Mouse (Mus musculus) spleen, postnatal 14 days (tissue): ENCODE measurements around the gene Usf3.

Experiments used
- DNase-seq, 2 experiments: peaks; one replicate each; pipeline ENCODE4 v3.0.0; 2021 to 2022; ENCODE audit warnings: low spot score in 2 of 2

Usf3 gene

GRCm38 (mm10) chr16:44173966-44174530 lies 1.0 kb downstream of the Usf3 start:
- no peak for DNase-seq

GRCm38 (mm10) chr16:44175001-44175400 lies 2.0 kb downstream of the Usf3 start:
- no peak for DNase-seq

GRCm38 (mm10) chr16:44176511-44176910 lies 3.5 kb downstream of the Usf3 start:
- DNase-seq, result no peak

GRCm38 (mm10) chr16:44178555-44178954 lies 5.5 kb downstream of the Usf3 start:
- DNase-seq, result no peak

DNA sequence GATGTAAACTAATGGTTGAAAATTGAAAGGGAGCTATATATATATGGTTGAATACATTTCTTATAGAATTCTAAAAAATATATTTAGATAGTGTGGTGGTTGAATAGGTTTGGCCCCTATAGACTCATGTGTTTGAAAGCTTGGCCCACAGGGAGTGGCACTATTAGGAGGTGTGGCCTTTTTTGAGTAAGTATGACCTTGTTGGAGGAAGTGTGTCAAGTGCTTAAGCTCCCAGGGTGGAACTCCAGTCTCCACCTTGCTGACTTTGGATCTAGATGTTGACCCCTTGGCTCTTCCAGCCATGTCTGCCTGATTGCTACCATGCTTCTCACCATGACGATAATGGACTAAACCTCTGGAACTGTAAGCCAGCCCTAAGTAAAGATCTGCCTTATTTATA lies 9.6 kb downstream of the Usf3 start:
- DNase-seq, result no peak

DNA sequence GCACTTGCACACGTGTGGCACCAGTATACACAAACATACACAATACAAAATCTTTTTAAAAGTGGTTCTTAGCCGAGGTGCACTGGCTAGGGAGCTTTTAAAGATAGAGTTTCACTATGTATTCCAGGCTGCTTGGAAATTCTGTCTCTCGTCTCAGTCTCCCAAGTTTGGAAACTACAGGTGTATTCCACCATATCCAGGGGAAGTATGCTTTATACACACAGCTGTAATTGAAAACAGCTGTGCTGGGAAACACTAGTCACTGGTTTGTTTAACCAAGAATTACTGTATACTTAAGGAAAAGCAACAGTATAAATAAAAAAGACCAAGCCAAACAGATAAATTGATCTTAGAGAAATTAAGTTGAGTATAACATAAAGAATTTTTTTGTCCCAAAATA lies 11.7 kb downstream of the Usf3 start:
- no peak for DNase-seq

DNA sequence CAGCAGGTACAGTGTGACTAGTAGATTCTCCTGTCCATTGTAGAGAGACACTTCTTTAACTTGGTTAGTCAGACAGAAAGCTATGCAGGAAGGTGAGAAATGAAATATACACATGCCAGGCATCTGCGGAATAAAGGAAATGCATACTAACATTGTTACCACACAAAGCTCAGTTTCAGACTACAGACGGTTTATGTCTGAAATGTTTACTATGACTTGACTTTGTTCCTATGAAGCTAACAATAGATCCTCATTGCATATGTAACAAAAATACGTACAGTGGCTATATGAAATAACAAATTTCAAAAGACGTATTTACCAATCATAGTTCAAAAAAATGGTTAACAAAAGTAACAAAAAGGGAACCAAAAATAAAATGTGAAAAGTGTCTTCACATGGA lies 14.1 kb downstream of the Usf3 start:
- DNase-seq, result no peak

GRCm38 (mm10) chr16:44188766-44189165 lies 15.7 kb downstream of the Usf3 start:
- no peak for DNase-seq

GRCm38 (mm10) chr16:44190032-44190431 lies 17.0 kb downstream of the Usf3 start:
- DNase-seq, result no peak

DNA sequence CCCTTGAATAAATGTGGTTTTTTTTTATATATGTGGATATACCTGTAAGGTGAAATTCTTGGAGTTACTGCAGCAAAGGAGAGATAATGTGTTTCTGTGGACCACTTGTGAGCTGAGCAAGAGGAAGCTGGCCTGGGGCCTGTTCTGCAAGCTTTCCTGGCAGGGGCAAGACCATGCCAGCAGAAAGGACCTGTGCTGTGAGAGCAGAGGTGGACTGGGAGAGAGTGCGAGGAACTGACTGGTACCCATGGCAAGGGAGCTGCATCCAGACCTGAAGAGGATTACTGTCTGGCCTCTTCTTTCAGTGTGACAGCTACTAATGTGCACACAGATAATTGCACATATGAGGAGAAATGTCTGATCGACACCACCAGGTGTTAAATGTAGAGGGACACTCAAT lies 17.9 kb downstream of the Usf3 start:
- DNase-seq, result no peak

DNA sequence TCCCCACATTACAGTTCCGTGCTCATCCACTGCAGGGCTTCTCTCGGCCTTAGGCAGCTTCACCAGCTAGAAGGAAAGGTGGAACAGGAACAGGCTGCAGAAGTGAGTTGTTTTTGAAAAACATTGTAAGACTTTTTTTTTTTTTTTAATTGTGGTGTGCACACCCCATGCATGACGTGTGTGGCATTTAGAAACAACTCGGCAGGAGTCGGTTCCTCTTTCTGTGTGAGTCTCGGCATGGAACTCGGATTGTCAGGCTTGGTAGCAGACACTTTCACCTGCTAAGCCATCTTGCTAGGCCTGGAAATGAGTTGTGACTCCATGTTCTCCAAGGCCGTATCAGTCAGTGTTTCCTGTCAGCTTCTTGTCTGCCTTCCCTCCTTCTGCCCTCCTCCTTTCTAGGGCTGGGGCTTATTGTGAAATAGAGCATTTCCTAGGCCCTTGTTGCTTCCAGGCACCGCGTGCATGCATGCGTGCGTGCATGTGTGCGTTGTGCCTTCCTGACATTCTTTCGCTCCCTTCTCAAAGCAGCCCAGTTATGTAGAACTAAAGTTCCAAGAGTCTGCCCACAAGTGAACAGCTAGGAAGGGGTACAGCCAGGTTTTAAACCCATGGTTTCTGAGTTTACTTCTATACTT lies 26.1 kb downstream of the Usf3 start:
- DNase-seq, result peak in 1 of 2 experiments; percentile 24

DNA sequence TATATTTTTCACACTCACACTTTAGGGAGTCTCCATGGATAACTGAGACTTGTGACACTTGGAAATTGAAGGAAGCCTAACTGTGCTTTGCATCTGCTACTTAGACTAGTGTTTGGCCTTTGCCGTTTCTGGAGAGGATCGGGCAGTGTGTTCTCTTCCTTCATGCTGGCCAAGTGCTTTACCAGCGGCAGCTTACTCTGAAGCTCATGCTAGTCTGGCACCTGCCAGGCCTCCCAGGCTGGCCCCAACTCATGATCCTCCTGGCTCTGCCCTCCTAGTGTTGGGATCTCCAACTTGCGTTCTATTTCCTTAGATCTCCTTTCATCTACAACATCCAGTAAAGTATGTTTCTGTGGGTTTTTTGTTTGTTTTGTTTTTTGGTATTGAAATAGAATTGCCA lies 27.1 kb downstream of the Usf3 start:
- no peak for DNase-seq

GRCm38 (mm10) chr16:44204331-44204730 lies 31.3 kb downstream of the Usf3 start:
- DNase-seq, result no peak

DNA sequence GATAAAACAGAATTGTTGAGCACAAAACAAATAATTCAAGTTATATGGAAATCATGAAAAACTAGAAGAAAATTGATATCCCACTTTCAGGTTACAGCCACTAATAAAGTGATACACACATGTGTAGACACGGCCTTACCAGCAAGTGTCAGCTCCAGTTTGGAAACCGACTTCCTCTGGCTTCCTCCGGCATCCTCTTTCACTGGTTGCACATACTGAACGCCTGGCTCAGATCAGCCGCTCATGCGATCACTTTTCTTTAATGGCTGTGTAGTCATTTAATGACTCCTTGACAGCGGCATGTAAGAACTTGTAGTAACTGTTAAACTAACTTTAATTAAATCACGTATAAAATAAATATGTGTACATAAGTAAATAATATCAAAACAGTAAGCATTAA lies 32.9 kb downstream of the Usf3 start:
- no peak for DNase-seq

DNA sequence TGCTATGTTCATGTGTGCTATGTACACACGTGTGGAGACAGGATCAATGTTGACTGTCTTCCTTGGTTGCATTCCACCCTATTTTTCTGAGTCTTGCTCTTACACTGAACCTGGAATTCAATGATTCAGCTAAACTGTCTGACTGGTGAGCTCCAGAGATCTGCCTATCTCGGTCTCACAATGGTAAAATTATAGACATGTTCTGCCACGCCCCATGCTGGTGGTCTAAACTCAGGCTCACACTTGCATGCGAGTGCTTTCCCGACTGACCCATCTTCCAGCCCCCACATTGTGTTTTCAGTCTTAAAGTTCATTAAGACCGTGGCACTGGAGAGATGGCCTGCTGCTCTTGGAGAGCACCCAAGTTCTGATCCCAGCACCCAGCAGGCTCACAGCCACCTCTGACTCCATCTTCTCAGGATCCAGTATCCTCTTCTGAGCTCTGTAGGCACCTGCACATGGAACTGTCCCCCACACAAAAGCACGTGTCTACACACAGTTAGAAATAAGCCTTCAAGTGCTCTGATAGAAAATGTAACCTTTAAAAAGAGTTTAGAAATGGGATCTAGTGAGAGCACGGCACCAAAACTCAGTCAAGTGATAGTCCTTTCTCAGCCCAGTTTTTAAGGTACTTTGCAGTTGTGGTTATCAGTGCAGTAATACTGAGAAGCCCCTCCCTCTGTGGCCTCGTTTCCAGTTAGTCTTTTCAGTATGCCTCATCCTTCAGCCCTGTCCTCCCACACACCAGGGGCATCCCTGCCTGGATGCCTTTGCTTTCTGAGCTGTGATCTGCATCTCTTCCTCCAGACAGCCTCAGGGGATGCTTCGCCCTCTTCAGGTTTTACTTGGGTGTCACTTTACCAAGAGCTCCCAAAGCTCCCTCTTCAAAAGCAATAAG lies 37.4 kb downstream of the Usf3 start:
- no peak for DNase-seq

GRCm38 (mm10) chr16:44211054-44211414 lies 38.0 kb downstream of the Usf3 start:
- no peak for DNase-seq

DNA sequence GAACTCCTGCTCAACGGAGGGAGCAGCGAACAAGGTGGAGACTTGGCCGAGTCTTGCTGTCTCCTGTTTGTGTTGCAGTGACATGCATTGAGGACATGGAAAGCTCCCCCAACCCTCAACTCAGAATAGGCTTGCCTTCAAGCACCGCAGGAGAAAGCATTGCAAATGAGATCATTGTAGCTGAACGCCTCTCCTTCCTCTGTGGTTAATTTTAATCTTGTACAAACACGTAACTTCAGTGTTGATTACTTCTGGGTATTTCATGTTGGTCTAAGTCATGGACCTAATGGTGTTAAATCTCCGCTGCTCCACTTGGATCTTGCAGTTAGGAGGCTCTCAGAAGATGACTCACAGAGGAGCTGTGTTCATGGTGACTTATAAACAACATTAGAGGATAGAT lies 39.7 kb downstream of the Usf3 start:
- DNase-seq, result no peak

DNA sequence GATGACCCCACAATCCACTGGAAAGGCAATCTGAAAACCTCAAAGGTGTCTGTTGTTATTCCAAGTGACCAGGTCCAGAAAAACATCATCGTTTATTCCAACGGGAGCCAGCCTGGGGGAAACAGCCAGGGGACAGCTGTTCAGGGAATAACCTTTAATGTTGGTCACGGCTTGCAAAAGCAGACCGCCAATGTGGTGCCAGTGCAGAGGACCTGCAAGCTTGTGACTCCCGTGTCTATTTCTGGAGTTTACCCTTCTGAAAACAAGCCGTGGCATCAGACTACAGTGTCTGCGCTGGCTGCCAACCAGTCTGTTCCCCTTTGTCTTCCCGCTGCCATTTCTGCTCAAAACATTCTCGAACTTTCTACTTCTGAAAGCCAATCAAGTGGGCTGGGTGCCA lies 42.5 kb downstream of the Usf3 start:
- DNase-seq, result no peak

DNA sequence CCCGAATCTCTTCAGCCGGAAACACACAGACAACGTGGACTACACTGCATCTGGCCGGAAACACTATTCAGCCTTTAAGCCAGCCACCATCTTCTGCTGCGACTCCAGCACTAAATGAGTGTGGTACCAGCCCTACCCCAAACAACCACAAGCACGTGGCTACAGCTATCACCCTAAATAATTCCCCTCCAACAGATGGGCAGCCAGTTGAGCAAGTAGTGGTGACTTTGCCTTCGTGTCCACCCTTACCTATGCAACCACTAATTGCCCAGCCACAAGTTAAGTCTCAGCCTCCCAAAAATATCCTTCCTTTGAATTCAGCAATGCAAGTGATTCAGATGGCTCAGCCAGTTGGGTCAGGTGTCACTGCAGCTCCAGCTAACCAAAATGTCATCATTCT lies 43.4 kb downstream of the Usf3 start:
- DNase-seq, result no peak

DNA sequence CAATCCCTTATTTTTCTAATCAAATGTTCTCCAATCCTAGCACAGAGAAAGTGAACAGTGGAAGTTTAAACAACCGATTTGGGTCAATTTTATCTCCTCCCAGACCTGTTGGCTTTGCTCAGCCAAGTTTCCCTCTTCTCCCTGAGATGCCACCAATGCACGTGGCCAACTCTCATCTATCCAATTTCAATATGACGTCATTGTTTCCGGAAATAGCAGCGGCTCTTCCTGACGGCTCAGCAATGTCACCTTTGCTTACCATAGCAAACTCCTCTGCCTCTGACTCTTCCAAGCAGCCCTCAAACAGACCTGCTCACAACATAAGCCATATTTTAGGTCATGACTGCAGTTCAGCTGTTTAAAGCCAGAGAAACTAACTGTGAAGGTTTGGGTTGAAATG lies 48.4 kb downstream of the Usf3 start:
- DNase-seq, result no peak

DNA sequence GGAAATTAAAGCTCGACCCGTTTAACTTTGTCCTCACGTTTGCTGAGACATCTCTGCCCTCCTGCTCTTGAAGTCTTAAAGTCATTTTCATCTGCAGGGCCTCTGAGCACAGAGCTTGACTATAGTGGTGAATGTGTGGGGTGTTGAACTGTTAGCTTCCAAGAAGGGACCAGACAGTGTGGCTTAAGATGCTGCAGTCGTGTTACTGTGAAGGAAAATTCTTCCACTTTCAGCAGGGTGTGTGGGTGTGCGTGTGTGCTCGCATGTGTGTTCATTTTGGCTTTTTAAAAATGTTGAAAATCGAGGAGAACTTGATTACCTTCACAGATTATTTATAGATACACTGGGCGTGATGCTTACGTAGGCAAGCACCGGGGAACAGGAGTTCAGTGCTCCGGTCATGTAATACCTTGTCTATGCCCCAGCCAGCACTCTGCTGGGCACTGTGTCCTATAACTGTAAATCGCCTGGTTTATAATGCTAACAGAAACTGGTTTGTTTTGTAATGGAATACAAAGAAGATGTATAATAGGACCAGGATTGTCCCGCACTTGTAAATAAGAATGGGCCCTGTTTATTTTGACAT lies 53.8 kb downstream of the Usf3 start:
- no peak for DNase-seq

DNA sequence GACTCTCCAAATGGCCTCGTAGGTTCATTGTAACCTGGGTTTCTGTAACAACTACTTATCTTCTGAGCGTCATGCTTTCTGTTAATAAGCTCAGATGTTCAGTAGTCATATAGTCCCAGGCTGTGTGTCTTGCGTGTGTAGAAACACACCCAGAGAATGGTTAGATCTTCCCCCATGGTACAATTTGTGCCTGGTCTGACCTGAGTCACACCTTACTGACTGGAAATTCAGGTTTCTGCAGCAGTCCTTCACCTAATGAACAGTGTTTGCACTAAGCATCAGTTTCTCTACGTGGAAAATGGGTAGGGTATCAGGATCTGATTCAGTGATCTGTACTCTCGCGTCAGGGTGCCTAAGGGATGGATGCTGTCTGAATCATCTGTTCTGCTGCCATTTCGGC lies 60.0 kb downstream of the Usf3 start:
- DNase-seq, result no peak

- DNase-seq, result no peak
Measured at GRCm38 (mm10) chr16:44237836-44238235, 64.8 kb downstream of the Usf3 start.
